Mouse (Mus musculus): ENCODE data around the gene Fgf11.

Fgf11 gene

DNA sequence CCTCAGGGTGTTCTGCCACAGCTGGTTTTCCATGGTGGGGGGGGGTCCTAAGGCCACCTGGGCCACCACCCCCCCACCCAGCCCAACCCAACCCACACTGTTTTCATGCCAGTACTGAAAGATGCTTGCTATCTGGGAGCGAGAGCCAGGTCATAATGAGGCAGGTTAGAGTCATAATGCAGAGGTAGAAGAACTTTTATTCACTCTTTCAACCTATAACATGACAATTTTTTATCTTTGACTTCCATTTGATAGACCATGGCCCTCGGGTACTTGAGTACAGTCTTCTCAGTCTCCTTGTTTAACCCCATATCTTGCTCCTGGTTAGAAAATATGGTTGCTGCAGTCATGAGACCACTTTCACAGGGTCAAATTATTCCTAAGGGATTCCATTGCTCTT, 16.7 kb upstream of the Fgf11 start, which contains the start of gene Spem2:
Spem2 (minus strand) TSS at position 101 of the 400 bp plus-strand sequence.
- in situ Hi-C loops (cut with MboI; ENCODE audit: unreplicated experiment in 2 of 2): no loop called here

DNA sequence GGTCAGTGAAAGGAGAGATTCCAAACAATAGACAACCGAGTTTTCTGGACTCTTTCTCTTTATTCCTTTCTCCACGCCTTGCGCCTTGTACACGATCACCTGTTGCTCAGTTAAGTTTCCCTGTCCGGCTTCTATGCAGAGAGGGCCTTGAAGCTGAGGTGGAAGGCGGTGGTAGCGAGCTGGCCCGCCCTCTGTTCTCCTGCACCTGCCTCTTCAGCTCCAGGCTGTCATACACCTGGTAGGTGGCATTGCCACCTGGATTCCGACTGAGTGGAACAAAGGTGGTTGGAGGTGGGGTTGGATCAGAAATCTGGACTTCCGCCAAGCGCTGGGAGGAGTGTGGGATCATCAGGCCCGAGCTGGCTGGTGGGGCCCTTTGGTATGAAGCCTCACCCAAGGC, 14.9 kb upstream of the Fgf11 start:
- in situ Hi-C loops (cut with MboI; ENCODE audit: unreplicated experiment in 2 of 2): no loop called here

DNA sequence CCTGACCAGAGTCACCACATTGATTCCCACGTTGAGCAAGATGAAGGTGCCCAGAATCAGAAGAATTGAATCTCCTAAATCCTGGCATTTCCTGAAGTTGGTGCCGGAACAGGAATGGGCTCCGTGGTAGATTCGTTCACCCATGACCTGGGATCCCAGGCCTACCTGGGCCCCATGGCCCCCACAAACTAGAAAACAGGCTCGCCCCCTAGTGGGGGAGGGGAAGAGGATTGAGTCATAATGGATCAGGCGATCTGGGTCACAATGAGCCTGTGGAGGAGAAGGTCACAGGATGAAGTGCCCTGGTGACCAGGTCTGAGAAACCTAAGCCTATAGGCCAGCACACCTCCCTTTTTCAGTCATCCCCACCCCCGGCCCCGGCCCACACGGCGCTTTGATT, 13.5 kb upstream of the Fgf11 start, which contains the start of gene Gm39566:
Gm39566 (minus strand) TSS at position 144 of the 400 bp plus-strand sequence.
- in situ Hi-C loops (cut with MboI; ENCODE audit: unreplicated experiment in 2 of 2): no loop called here

DNA sequence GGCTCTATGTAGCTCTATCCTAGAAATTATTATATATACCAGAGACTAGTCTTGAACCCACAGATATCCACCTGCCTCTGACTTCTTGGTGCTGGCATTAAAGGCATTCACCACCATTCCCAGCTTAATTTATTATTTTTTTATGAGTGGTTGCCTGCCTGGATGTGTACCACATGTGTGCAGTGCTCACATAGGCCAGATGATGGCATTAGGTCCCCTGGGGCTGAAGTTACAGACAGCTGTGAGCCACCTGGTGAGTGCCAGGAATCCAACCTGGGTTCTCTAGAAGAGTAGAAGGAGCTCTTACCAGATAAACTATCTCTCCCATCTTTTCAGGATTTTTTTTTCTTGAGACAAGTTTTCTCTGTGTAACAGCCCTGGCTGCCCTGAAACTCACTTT, 8.6 kb upstream of the Fgf11 start:
- in situ Hi-C loops (cut with MboI; ENCODE audit: unreplicated experiment in 2 of 2): no loop called here

DNA sequence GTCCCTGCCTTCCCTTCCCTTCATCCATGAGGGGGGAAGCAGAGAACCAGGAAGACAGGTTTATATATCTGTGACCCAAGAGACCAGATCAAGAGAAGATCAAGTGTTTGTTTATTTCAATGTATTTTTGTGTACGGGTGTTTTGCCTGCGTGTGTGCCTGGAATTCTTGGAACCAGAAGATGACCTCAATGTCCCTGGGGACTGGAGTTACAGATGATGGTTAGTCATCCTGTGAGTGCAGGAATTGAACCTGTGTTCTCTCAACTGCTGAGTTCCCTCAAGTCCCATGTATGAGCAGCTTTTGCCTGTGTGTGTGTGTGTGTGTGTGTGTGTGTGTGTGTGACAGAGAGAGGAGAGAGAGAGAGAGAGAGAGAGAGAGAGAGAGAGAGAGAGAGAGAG, 6.0 kb upstream of the Fgf11 start:
- in situ Hi-C loops (cut with MboI; ENCODE audit: unreplicated experiment in 2 of 2): loop anchor here in 1 of 2 experiments (5.0 kb wide), 2 partner anchors 35 to 70 kb away; partner anchors contain the start of gene Tmem95

DNA sequence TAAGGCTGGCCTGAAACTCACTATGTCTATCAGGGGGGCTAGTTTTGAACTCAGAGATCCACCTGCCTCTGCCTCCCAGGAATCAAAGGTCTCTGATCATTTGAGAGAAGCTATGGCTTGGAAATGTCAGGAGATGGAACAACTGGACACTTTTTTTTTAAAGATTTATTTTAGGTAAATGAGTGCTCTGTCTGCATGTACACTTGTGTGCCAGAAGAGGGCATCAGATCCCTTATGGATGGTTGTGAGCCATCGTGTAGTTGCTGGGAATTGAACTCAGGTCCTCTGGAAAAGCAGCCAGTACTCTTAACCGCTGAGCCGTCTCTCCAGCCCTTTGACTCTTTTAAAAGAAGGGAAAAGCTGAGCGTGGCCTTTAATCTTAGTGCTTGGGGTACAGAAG, 4.7 kb upstream of the Fgf11 start:
- in situ Hi-C loops (cut with MboI; ENCODE audit: unreplicated experiment in 2 of 2): loop anchor here in 1 of 2 experiments (5.0 kb wide), 2 partner anchors 36 to 71 kb away; partner anchors contain the start of gene Tmem95

DNA sequence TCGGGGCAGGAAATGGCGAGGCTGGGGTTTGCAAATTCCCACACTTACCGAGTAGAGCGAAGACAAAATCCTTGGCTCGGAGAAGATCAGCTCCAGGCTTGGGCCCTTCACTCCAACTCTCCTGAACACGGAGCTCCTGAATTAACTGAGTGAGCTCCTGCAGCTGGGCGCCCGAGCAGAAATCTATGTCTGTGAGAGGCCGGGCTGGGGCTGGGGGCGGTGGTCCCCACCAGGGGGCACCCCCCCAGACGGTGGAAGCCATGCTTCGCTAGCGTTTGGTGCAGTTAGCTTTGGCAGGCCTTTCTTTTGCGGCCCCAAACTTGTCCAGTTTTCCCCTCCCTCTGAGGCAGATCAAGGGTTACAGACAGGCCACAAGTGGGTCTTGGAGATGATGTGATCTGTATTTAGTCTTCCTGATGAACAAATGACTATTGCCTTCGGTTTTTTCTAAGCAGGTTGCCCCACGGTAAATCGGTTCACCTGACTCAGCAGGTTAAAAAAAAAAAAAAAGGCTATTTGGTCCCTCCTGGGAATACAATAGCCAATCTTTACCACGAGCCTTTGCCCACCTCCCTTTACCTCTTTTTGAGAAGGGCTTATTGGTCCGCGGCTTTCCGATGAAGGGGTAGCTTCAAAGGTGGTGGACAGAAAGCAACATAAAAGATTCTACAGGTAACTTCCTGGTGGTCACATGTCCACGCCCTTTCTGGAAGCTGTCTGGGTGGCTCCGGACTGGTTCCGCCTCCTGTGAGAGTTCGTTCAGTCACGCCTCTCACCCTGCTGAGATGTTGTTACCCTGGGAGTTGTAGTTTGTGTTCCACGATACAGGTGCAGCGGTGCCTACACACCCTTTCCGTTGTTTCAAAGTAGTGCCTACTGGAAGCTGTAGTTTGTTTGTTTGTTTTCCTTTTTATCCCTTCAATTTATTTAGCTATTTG, 3.6 kb upstream of the Fgf11 start, which contains the start of gene Tmem102:
Tmem102 (minus strand) TSS at position 653 of the 938 bp plus-strand sequence.
- in situ Hi-C loops (cut with MboI; ENCODE audit: unreplicated experiment in 2 of 2): loop anchor here (5.0 kb wide), 3 partner anchors 37 to 72 kb away; partner anchors contain the start of genes Polr2a (in 2 of the 2) and Tmem95 (in 2 of the 2)

DNA sequence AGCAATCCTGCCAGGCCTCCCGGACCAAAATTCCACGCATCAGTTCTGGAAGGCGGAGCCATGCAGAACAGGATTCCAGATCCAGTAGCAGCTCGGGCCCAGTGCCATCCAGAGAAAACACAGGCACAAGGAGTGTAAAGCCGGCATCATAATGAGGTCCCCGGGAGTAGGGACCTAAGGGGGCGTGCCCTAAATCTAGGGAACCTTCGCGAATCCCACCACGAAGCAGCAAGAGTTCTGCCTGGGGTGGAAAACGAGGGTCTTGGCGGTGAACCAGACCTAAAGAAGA, 2.9 kb upstream of the Fgf11 start:
- in situ Hi-C loops (cut with MboI; ENCODE audit: unreplicated experiment in 2 of 2): loop anchor here (5.0 kb wide), 2 partner anchors 47 to 73 kb away; partner anchors contain the start of genes Polr2a (in 2 of the 2) and Tmem95 (in 1 of the 2)

DNA sequence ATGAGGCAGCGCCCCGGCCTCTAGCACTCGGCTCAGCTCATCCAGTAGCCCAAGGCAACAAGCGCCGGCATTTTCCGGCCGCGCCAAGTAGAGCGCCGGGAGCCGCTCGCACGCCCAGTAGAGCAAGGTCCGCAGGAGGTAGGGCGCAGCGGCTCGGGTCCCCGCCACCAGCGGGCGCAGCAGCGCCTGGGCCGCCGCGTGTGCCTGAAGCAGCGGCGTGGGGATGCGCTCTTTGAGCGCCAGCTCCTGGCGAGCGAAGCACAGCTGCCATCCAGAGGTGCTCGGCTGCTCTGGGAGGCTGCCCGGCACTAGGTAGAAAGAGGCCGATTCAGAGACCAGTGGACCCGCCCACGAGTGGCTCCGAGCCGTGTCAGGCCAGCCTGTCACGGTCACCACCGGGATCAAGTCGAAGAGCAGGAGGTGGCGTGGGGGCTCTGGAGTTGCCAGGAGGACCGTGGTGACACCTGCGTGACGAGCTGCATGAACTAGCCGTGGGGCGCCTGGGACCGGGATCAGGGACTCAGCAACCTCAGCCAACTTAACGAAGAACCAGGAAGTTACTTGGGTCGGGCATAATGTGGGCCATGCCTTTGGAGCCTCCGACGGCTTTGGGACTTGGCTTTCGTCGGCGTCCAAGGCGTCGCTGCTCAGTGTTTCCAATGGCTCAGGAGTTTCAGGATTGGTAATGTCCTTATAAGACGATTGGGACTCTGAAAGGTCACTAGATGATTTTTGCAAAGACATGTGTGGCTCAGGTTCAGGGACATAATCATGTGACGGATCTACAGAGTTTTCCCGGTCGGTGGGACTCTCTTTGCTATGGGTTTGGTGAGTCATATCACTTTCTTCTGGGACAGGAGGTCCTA, 2.4 kb upstream of the Fgf11 start:
- in situ Hi-C loops (cut with MboI; ENCODE audit: unreplicated experiment in 2 of 2): loop anchor here (5.0 kb wide), 2 partner anchors 47 to 73 kb away; partner anchors contain the start of genes Polr2a (in 2 of the 2) and Tmem95 (in 1 of the 2)

DNA sequence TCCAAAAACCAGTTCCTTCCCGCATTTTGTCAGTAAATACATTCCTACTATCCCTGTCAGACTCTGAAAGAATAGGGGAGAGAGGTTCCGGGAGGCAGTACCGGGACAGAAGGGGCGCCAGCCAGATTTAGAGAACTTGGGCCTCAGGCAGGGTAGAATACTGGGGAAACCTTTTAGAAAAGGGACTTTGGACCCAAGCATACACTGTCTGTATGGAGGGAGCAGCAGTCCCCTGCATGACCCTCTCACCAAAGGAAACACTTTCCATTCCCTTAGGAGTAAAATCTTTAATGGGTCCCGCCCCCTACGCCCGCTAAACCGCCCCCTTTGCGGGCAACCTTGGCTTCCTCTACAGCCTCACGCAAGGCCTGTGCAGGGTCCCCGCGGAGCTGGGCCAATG, 1.7 kb upstream of the Fgf11 start:
- in situ Hi-C loops (cut with MboI; ENCODE audit: unreplicated experiment in 2 of 2): loop anchor here (5.0 kb wide), 2 partner anchors 46 to 74 kb away; partner anchors contain the start of genes Polr2a (in 2 of the 2) and Tmem95 (in 1 of the 2)

DNA sequence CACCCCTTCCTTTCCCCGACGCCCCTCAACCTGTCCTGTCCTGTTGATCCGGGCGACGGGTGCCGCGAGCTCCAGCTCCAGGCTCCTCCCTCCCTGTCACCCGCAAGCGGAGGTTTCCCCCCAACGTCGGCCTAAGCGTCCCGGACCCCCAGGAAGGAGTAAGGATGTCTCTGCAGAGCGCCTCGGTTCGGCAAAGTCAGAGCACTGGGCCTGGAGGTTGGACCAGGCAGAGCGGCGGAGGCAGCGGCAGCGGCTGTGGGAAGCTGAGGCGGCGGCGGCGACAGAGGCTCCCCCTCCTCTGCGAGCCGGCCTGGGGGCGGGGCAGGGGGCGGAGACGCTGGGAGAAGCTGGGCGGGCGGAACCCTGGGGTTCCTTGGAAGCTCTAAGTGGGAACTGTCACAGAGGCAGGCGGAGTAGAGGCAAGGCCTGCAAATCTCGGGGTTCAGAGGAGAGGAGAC, 1.0 kb upstream of the Fgf11 start:
- in situ Hi-C loops (cut with MboI; ENCODE audit: unreplicated experiment in 2 of 2): loop anchor here (5.0 kb wide), 2 partner anchors 45 to 75 kb away; partner anchors contain the start of genes Polr2a (in 2 of the 2) and Tmem95 (in 1 of the 2)

DNA sequence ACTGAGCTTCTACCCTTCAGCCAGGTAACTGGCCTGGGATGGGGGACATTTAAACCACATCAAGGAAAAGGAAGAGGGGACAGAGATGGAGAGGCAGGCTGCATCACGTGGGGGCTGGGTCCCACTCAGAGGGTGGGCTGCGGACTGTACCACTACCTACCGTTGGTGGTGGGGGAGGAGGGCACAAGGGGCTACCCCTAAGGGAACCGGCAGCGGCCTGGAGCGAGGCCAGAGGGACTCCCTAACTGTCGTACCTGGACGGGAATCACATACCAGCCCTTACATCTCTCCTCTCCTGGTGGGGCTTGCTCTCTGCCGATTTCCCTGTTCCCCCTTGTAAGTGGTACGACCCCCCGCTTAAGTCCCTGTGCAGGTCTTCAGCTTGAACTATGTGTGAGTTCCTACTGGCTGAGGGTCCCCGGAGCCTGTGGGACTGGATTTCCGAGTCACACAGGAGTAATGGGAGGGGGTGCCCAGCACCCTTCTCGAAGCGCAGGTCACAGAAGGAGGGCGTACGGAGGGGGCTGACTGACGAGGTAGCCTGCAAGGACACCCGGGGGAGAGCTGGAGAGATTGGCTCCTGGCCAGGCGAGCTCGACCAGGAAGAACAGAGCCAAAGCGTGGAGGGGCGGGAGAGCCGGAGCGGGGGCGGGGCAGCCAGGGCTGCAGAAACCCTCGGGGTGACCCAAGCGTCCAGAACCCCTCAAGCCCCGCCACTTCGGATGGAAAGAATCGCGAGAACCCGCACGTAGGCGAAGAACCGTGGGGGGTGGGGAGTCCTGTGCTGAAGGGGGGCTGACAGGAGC, 1.1 kb downstream of the Fgf11 start:
- in situ Hi-C loops (cut with MboI; ENCODE audit: unreplicated experiment in 2 of 2): loop anchor here (5.0 kb wide), 2 partner anchors 43 to 77 kb away; partner anchors contain the start of genes Polr2a (in 2 of the 2) and Tmem95 (in 1 of the 2)

DNA sequence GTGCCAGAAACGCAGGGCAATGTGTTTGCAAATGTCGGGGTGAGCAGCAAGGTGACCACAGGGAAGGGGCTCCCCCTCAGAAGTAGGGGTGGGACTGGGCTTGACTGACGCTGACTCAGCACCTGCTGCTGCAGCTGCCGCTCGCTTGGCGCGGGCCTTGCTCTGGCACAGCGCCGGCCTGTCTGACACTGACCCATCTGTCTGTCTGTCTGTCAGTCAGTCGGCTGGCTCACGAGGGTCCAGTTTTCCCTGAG, 1.6 kb downstream of the Fgf11 start:
- in situ Hi-C loops (cut with MboI; ENCODE audit: unreplicated experiment in 2 of 2): loop anchor here (5.0 kb wide), 2 partner anchors 43 to 77 kb away; partner anchors contain the start of genes Polr2a (in 2 of the 2) and Tmem95 (in 1 of the 2)

DNA sequence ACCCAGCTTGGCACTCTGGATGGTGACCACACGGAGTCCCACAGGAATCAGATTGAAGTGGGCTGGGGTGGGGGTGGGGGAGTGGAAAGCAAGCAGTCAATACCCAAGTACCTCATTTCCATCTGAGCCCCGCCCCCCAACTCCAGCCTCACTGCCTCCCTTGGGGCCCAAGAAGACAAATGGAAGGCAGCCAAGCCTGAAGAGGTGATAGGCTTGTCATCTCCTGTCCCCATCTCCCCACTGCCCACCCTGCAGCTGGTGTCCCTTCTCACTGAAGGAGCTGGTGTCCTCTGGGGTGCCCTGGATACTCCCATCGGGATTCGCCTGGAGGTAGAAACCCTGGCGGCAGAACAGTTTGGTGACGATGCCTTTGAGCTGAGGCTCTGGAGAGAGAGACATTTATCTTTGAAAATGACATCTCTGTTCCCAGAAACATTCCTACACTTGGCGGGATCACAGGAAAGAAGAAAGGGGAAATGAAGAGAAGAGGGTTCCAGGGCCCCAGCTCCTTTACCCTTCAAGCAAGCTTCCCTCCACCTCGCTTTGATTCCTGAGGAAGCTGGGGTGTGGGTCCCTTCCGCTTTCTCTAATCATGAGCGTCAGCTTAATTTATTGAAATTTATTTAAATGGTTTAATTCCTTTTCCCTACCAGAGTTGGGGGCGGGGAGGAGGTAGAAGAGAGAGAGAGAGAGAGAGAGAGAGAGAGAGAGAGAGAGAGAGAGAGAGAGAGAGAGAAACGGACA, 2.1 kb downstream of the Fgf11 start:
- in situ Hi-C loops (cut with MboI; ENCODE audit: unreplicated experiment in 2 of 2): loop anchor here (5.0 kb wide), 2 partner anchors 42 to 78 kb away; partner anchors contain the start of genes Polr2a (in 2 of the 2) and Tmem95 (in 1 of the 2)

DNA sequence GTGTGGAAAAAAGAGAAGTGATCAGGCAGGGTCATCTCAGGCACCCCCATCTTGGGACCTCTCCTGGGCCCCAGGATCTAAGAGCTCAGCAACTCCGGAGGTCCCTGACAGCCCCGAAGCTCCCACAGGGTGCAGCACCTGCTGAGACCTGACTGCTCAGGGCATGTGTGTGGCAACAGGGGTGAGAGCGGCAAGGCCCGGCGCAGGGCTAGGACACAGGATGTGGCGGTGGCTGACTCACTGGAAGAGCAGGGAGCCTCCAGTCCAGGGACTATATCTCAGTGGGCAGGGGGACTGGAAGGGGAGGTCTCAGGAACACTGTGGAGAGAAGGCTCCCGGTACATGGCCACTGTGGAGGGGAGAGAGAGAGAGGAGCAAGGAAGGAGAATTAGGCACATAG, 3.7 kb downstream of the Fgf11 start:
- in situ Hi-C loops (cut with MboI; ENCODE audit: unreplicated experiment in 2 of 2): no loop called here

DNA sequence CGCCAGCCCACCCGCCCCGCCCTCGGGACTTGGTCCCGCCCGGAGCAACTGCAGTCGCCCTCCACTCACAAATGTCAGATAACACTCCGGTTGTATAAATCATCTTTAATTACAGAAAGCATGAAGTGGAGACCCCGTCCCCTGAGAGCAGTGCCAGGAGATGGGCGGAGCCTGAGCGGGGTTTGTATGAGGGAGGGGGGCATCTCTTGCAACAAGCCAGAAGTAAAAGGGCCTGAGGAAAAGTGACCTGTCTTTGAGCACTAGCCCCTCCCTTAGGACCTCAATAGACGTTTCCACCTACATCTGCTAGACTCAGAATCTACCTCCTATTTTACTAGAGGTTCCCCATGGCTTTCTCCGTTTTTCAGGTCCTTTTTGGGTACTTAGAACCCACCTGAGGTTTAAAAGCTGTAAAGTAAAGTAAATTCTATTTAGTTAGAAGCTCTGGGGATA, 5.6 kb downstream of the Fgf11 start:
- in situ Hi-C loops (cut with MboI; ENCODE audit: unreplicated experiment in 2 of 2): no loop called here

DNA sequence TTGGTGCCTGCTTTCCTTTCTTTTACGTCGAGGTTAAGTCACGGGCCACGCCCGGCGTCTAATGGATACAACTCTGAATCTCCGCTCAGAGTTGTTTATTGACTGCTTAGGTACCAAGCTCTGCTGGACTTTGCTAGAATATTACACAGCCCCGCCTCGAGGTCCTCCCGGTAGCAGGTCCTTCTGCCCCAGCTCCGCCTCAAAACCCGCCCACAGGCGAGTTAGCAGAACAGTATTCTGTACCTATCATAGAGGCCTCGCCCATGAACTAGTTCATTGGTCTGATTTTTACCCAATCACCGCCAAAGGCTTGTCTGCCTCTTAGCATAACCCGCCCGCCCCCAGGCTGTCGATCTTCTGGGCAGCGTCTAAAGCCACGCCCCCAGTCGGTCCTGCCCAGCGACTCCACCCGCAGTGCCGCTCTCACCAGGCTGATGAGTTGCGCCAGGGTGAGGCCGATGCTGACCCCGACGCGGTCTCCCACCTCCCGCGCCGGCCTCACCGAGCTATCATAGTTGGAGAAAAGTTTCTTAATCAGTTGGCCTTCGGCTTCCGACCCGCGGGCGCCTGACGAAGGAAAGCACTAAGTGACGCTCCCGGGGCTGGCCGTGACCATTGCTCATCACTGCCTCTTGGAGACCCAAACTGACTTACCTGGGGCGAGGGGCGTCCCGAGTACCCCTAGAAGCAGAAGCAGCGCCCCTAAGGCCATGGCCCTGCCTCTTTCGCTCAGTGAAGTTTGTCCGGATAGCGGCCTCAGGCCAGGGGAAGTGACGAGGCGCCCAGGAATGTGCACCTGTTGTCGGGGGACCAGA, 6.3 kb downstream of the Fgf11 start, which contains the start of gene Chrnb1:
Chrnb1 (minus strand) TSS at position 776 of the 815 bp plus-strand sequence.
- in situ Hi-C loops (cut with MboI; ENCODE audit: unreplicated experiment in 2 of 2): no loop called here

DNA sequence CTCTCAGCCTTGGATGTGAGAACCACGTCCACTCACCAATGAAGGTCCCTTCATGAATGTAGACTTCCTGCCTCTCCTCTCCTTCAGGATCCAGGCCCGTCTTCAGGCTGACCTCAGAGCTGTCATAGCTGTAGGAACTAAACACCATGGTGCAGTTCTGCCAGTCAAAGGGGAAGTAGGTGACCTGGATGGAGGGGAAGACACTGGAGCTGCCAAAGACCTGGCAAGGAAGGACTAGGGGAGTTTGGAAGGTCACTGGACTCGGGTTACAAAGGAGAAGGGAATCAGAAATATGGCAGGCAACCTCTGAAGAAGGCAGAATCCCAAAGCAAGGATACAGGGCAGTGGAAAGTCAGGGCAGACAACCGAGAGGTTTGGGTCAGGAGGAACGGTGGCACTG, 8.2 kb downstream of the Fgf11 start:
- in situ Hi-C loops (cut with MboI; ENCODE audit: unreplicated experiment in 2 of 2): no loop called here
